Mouse (Mus musculus): Measurements from ENCODE around the gene Hspa1a. TPM values are rescaled to one million over a fixed set of nuclear protein-coding genes. Genes with fewer than 3 reads are reported as not detected.

The Hspa1a gene
- polyA plus RNA-seq, 1 experiment: 4.4 TPM

- Histone ChIP-seq H3K4me3 (ENCODE audit: control insufficient read depth, low read depth, low read length) (peak within 1 kb of the TSS; percentile 90), H3K27ac (ENCODE audit: control insufficient read depth, insufficient read depth, low read depth, low read length) (0 out of 2 replicates have a peak within 1 kb of the TSS, but pooled peaks have one; percentile 3), H3K4me1 (ENCODE audit: control insufficient read depth, insufficient read depth, low read length) (peaks cover 26% of the 10 kb centered on the region), H3K27me3 (ENCODE audit: control insufficient read depth, insufficient read depth, low read length) (no peaks in the 10 kb centered on the region), H3K36me3 (ENCODE audit: control insufficient read depth, insufficient read depth, low read length) (no peaks in the 10 kb centered on the region)
- TF ChIP-seq POLR2A (IDR thresholded peaks at IDR 0.05; ENCODE audit: control insufficient read depth, low read depth, low read length): peak; percentile 40; the same call in 1 of the 2 replicates
- peak; percentile 29; the same call in 1 of the 2 replicates for TF ChIP-seq CTCF (IDR thresholded peaks at IDR 0.05; ENCODE audit: control insufficient read depth, insufficient read depth, insufficient replicate concordance, low read depth, low read length)
These were observed 40.8 kb downstream of the Hspa1a start, which contains the start of gene Neu1 for GRCm38 (mm10) chr17:34931061-34931734. Gene Neu1 (plus strand): TSS chr17:34931253.

DNA sequence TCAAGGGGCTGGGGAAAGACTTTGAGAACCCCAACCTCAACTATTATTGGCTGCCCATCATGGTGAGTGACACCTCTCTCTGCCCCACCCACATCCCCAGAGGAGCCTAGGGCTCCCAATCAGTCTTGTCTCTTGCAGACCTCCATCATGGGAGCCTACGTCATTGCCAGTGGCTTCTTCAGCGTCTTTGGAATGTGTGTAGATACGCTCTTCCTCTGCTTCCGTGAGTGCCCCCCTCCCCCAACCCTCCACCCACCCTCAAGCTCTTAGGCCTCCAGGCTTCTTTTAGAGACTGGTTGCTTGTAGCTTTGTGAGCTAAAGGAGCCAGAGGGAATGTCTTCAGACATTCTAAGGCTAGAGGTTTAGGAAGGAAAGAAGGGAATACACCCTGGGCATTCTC is 43.1 kb downstream of the Hspa1a start:
- no peaks in the 10 kb centered on the region for H3K27me3 ChIP-seq (ENCODE audit: control insufficient read depth, insufficient read depth, low read length)
- TF ChIP-seq CTCF (IDR thresholded peaks at IDR 0.05; ENCODE audit: control insufficient read depth, insufficient read depth, insufficient replicate concordance, low read depth, low read length) (no peak), POLR2A (IDR thresholded peaks at IDR 0.05; ENCODE audit: control insufficient read depth, low read depth, low read length) (no peak)
- H3K27ac ChIP-seq (ENCODE audit: control insufficient read depth, insufficient read depth, low read depth, low read length): no peak overlapping the region
- H3K4me3 ChIP-seq (ENCODE audit: control insufficient read depth, low read depth, low read length): no peak overlapping the region
- no peaks in the 10 kb centered on the region for H3K36me3 ChIP-seq (ENCODE audit: control insufficient read depth, insufficient read depth, low read length)
- H3K4me1 ChIP-seq (ENCODE audit: control insufficient read depth, insufficient read depth, low read length): peaks cover 14% of the 10 kb centered on the region

GRCm38 (mm10) chr17:34927306-34928019 is 44.5 kb downstream of the Hspa1a start:
- Histone ChIP-seq H3K27me3 (ENCODE audit: control insufficient read depth, insufficient read depth, low read length) (no peaks in the 10 kb centered on the region), H3K4me3 (ENCODE audit: control insufficient read depth, low read depth, low read length) (no peak overlapping the region), H3K36me3 (ENCODE audit: control insufficient read depth, insufficient read depth, low read length) (no peaks in the 10 kb centered on the region), H3K27ac (ENCODE audit: control insufficient read depth, insufficient read depth, low read depth, low read length) (no peak overlapping the region), H3K4me1 (ENCODE audit: control insufficient read depth, insufficient read depth, low read length) (peaks cover 13% of the 10 kb centered on the region)
- TF ChIP-seq POLR2A (IDR thresholded peaks at IDR 0.05; ENCODE audit: control insufficient read depth, low read depth, low read length) (no peak), CTCF (IDR thresholded peaks at IDR 0.05; ENCODE audit: control insufficient read depth, insufficient read depth, insufficient replicate concordance, low read depth, low read length) (no peak)

- no peak for TF ChIP-seq CTCF (IDR thresholded peaks at IDR 0.05; ENCODE audit: control insufficient read depth, insufficient read depth, insufficient replicate concordance, low read depth, low read length)
- no peak for TF ChIP-seq POLR2A (IDR thresholded peaks at IDR 0.05; ENCODE audit: control insufficient read depth, low read depth, low read length)
- no peaks in the 10 kb centered on the region for H3K36me3 ChIP-seq (ENCODE audit: control insufficient read depth, insufficient read depth, low read length)
- no peaks in the 10 kb centered on the region; the same call in 1 of the 2 replicates for H3K4me1 ChIP-seq (ENCODE audit: control insufficient read depth, insufficient read depth, low read length)
- no peak overlapping the region for H3K27ac ChIP-seq (ENCODE audit: control insufficient read depth, insufficient read depth, low read depth, low read length)
- no peak overlapping the region for H3K4me3 ChIP-seq (ENCODE audit: control insufficient read depth, low read depth, low read length)
- no peaks in the 10 kb centered on the region for H3K27me3 ChIP-seq (ENCODE audit: control insufficient read depth, insufficient read depth, low read length)
These were observed 47.7 kb downstream of the Hspa1a start for GRCm38 (mm10) chr17:34924258-34924657.

DNA sequence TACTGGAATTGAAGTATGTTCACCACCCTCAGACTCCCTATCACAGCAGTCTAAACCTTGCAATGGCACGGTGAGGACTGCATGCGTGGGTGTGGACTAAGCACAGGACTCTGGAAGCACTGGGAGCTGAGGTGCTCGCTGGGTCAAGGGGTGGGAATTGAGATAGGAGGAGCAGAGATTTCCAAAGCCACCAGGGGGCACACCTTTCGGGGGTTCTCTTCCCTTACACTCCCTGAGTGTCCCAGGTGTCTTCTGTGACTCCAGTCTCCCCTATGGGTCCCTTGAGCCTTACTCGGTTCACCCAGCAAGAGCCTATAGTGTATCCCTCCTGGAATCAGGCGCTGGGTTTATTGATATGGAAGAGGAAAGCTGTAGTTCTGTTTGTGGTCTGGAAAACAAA is 49.0 kb downstream of the Hspa1a start:
- Histone ChIP-seq H3K27me3 (ENCODE audit: control insufficient read depth, insufficient read depth, low read length) (no peaks in the 10 kb centered on the region), H3K36me3 (ENCODE audit: control insufficient read depth, insufficient read depth, low read length) (no peaks in the 10 kb centered on the region), H3K4me3 (ENCODE audit: control insufficient read depth, low read depth, low read length) (no peak overlapping the region), H3K27ac (ENCODE audit: control insufficient read depth, insufficient read depth, low read depth, low read length) (no peak overlapping the region), H3K4me1 (ENCODE audit: control insufficient read depth, insufficient read depth, low read length) (no peaks in the 10 kb centered on the region; the same call in 1 of the 2 replicates)
- TF ChIP-seq POLR2A (IDR thresholded peaks at IDR 0.05; ENCODE audit: control insufficient read depth, low read depth, low read length): no peak
- no peak for TF ChIP-seq CTCF (IDR thresholded peaks at IDR 0.05; ENCODE audit: control insufficient read depth, insufficient read depth, insufficient replicate concordance, low read depth, low read length)

Other genes with a start within 250 kb of the Hspa1a start
- gene C4b, start 228.3 kb downstream of the Hspa1a start, polyA plus RNA-seq (2012; rRNA removed): 15.0 and 17.6 TPM in 2 replicates
- gene Cyp21a1, start 167.6 kb downstream of the Hspa1a start, polyA plus RNA-seq (2012; rRNA removed): 1.1 and 1.4 TPM in 2 replicates
- 41.3 and 46.3 TPM in 2 replicates for gene Stk19, start 135.2 kb downstream of the Hspa1a start, polyA plus RNA-seq (2012; rRNA removed)
- 51.3 and 61.0 TPM in 2 replicates for gene Dxo, start 135.1 kb downstream of the Hspa1a start, polyA plus RNA-seq (2012; rRNA removed)
- gene Skiv2l, start 121.9 kb downstream of the Hspa1a start, polyA plus RNA-seq (2012; rRNA removed): 137 and 142 TPM in 2 replicates
- gene Nelfe, start 121.8 kb downstream of the Hspa1a start, polyA plus RNA-seq (2012; rRNA removed): 173 and 180 TPM in 2 replicates
- gene Cfb, start 109.6 kb downstream of the Hspa1a start, polyA plus RNA-seq (2012; rRNA removed): 1.1 and 1.2 TPM in 2 replicates
- gene Zbtb12, start 92.7 kb downstream of the Hspa1a start, polyA plus RNA-seq (2012; rRNA removed): 4.0 and 4.7 TPM in 2 replicates
- gene Gm20547, start 90.1 kb downstream of the Hspa1a start, polyA plus RNA-seq (2012; rRNA removed): not detected in 2 replicates
- 14.8 and 15.3 TPM in 2 replicates for gene C2, start 73.9 kb downstream of the Hspa1a start, polyA plus RNA-seq (2012; rRNA removed)
- 344 and 384 TPM in 2 replicates for gene Ehmt2, start 73.7 kb downstream of the Hspa1a start, polyA plus RNA-seq (2012; rRNA removed)
- gene Slc44a4, start 57.7 kb downstream of the Hspa1a start, polyA plus RNA-seq (2012; rRNA removed): 0.52 and 2.2 TPM in 2 replicates
- 4.1 and 7.9 TPM in 2 replicates for gene Neu1, start 40.9 kb downstream of the Hspa1a start, polyA plus RNA-seq (2012; rRNA removed)
- gene Hspa1b, start 12.9 kb downstream of the Hspa1a start, polyA plus RNA-seq (2012; rRNA removed): 2.6 and 5.2 TPM in 2 replicates
- gene Gm20481, start 2.2 kb downstream of the Hspa1a start, polyA plus RNA-seq (2012; rRNA removed): not detected in 2 replicates
- 718 and 731 TPM in 2 replicates for gene Hspa1l, start 547 bp upstream of the Hspa1a start, polyA plus RNA-seq (2012; rRNA removed)
- 480 and 579 TPM in 2 replicates for gene Lsm2, start 9.7 kb upstream of the Hspa1a start, polyA plus RNA-seq (2012; rRNA removed)
- 261 and 309 TPM in 2 replicates for gene Vars, start 28.8 kb upstream of the Hspa1a start, polyA plus RNA-seq (2012; rRNA removed)
- gene Vwa7, start 44.4 kb upstream of the Hspa1a start, polyA plus RNA-seq (2012; rRNA removed): 0.65 and 0.84 TPM in 2 replicates
- gene Sapcd1, start 55.9 kb upstream of the Hspa1a start, polyA plus RNA-seq (2012; rRNA removed): 3.5 and 3.8 TPM in 2 replicates
- gene Msh5, start 74.6 kb upstream of the Hspa1a start, polyA plus RNA-seq (2012; rRNA removed): 19.3 and 20.4 TPM in 2 replicates
- 24.1 and 24.8 TPM in 2 replicates for gene Clic1, start 77.8 kb upstream of the Hspa1a start, polyA plus RNA-seq (2012; rRNA removed)
- 11.1 and 14.4 TPM in 2 replicates for gene Ddah2, start 86.9 kb upstream of the Hspa1a start, polyA plus RNA-seq (2012; rRNA removed)
- gene Ly6g6c, start 93.2 kb upstream of the Hspa1a start, polyA plus RNA-seq (2012; rRNA removed): 117 and 146 TPM in 2 replicates
- gene Mpig6b, start 94.0 kb upstream of the Hspa1a start, polyA plus RNA-seq (2012; rRNA removed): 3.4 and 3.7 TPM in 2 replicates
- 0.78 and 0.95 TPM in 2 replicates for gene Ly6g6e, start 104.7 kb upstream of the Hspa1a start, polyA plus RNA-seq (2012; rRNA removed)
- gene Ly6g6d, start 105.9 kb upstream of the Hspa1a start, polyA plus RNA-seq (2012; rRNA removed): 0.85 and 0.99 TPM in 2 replicates
- 1.1 and 1.2 TPM in 2 replicates for gene Ly6g6f, start 113.5 kb upstream of the Hspa1a start, polyA plus RNA-seq (2012; rRNA removed)
- 121 and 141 TPM in 2 replicates for gene Abhd16a, start 117.1 kb upstream of the Hspa1a start, polyA plus RNA-seq (2012; rRNA removed)
- gene Ly6g5c, start 136.1 kb upstream of the Hspa1a start, polyA plus RNA-seq (2012; rRNA removed): 0.54 TPM in 1 of 2 replicates, not detected in the other
- 2.9 and 3.1 TPM in 2 replicates for gene Ly6g5b, start 143.3 kb upstream of the Hspa1a start, polyA plus RNA-seq (2012; rRNA removed)
- gene Gpank1, start 149.3 kb upstream of the Hspa1a start, polyA plus RNA-seq (2012; rRNA removed): 70.0 and 73.6 TPM in 2 replicates
- gene Csnk2b, start 149.9 kb upstream of the Hspa1a start, polyA plus RNA-seq (2012; rRNA removed): 3,095 and 3,228 TPM in 2 replicates
- gene D17H6S53E, start 154.2 kb upstream of the Hspa1a start, polyA plus RNA-seq (2012; rRNA removed): 0.91 and 2.5 TPM in 2 replicates
- 0.41 and 0.48 TPM in 2 replicates for gene Apom, start 159.9 kb upstream of the Hspa1a start, polyA plus RNA-seq (2012; rRNA removed)
- gene Bag6, start 163.0 kb upstream of the Hspa1a start, polyA plus RNA-seq (2012; rRNA removed): 709 and 791 TPM in 2 replicates
- gene Prrc2a, start 192.7 kb upstream of the Hspa1a start, polyA plus RNA-seq (2012; rRNA removed): 515 and 563 TPM in 2 replicates
- 435 and 444 TPM in 2 replicates for gene Aif1, start 203.9 kb upstream of the Hspa1a start, polyA plus RNA-seq (2012; rRNA removed)
- 0.65 and 1.3 TPM in 2 replicates for gene Lst1, start 216.3 kb upstream of the Hspa1a start, polyA plus RNA-seq (2012; rRNA removed)
- 0.86 and 0.87 TPM in 2 replicates for gene Ltb, start 222.3 kb upstream of the Hspa1a start, polyA plus RNA-seq (2012; rRNA removed)
- 0.07 TPM in 1 of 2 replicates, not detected in the other for gene Tnf, start 229.9 kb upstream of the Hspa1a start, polyA plus RNA-seq (2012; rRNA removed)
- 0.07 TPM in 1 of 2 replicates, not detected in the other for gene Lta, start 233.2 kb upstream of the Hspa1a start, polyA plus RNA-seq (2012; rRNA removed)
- gene Gm16181, start 248.7 kb upstream of the Hspa1a start, polyA plus RNA-seq (2012; rRNA removed): not detected in 2 replicates